Mouse (Mus musculus) heart, adult 2 months (tissue): ENCODE results near the gene Samd14.

Source experiments
- CTCF ChIP-seq: fragments of 200-600 bp; IDR thresholded peaks from 2 replicates; pipeline ENCODE4 v1.8.1; 2022; ENCODE audit warnings: antibody characterized with exemption, mild to moderate bottlenecking, moderate library complexity
- POLR2A ChIP-seq: fragments of 200-500 bp; IDR thresholded peaks from 2 replicates; pipeline ENCODE4 v1.6.1; 2011; ENCODE audit warnings: mild to moderate bottlenecking, low read depth, low read length, control low read depth; ENCODE audit not compliant: insufficient read depth

GRCm38 (mm10) chr11:95073835-95074234 lies 64.2 kb downstream of the Samd14 start:
- no peak for TF ChIP-seq CTCF
- TF ChIP-seq POLR2A = no peak
